Mouse (Mus musculus) brown adipose tissue, adult 24 weeks (tissue): ENCODE data around the gene Notch4. TPM values are rescaled to one million over a fixed set of nuclear protein-coding genes. Genes with fewer than 3 reads are reported as not detected.
A peak's percentile ranks its signal among the peaks of the same experiment; 100 is the strongest.

Source experiments
- H3K27ac ChIP-seq: fragments of 200-500 bp; replicated peaks from 2 replicates; pipeline ENCODE4 v1.5.1; 2012; ENCODE audit warnings: low read depth, mild to moderate bottlenecking, low read length
- H3K4me1 ChIP-seq: fragments of 200-500 bp; 2 replicates; pipeline ENCODE4 v1.6.1; 2012; ENCODE audit warnings: low read length, mixed read lengths; ENCODE audit not compliant: control insufficient read depth, insufficient read depth, insufficient read length
- H3K4me3 ChIP-seq: fragments of 200-500 bp; 2 replicates; pipeline ENCODE4 v1.5.1; 2012; ENCODE audit warnings: low read depth, mild to moderate bottlenecking, low read length, moderate library complexity; ENCODE audit not compliant: insufficient read depth
- polyA plus RNA-seq: library from polyadenylated mRNA; stranded (reverse); fragments of >200 nt; gene quantifications from 2 replicates; pipeline ENCODE4 v1.2.4, GENCODE M21; 2012; ENCODE audit not compliant: missing spikeins, insufficient read depth, insufficient read length

The Notch4 gene
- polyA plus RNA-seq, 1 experiment: 3.8 TPM

DNA sequence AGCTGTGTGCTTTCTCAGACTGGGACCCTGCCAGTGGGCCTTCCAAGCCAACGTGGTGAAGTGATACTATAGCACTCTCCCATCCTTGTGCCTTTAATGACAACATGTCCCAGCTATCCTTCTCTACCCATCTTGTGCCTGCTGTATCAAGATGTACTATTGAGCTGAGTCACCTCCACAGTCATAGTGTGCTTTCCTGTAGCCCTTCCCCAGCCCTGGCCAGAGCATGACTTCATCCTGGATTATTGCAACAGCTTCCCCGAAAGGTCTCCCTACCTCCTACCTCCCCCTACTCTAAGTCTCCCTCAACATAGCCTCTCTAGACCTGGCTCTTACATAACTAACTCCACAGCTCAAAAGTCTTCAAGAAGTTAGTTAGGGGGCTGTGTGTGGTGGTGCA, 71.6 kb downstream of the Notch4 start:
- no peak overlapping the region for H3K4me3 ChIP-seq
- H3K4me1 ChIP-seq: peaks cover 13% of the 10 kb centered on the region
- no peak overlapping the region for H3K27ac ChIP-seq

DNA sequence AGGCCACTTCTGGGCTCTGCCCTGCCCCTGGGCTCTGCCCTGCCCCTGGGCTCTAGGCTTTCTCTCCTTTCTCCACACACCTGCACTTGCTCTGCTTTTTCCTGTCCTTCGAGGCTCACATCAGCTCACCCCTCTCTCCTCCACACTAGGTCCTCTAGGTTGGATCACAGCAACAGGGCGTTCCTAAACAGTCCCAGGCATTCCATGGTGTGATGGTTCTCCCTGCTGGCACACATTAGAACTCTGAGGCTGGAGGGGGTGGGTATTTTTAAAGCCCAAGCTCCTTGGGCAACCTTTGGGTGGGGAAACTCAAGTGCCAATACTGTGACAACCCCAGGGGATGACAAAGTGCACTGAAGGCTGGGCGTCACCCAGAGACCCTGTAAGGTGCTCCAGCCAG, 73.4 kb downstream of the Notch4 start:
- H3K27ac ChIP-seq: 0 out of 2 replicates have a peak overlapping the region, but pooled peaks have one; percentile 40
- no peak overlapping the region for H3K4me3 ChIP-seq
- H3K4me1 ChIP-seq: peaks cover 12% of the 10 kb centered on the region

Other genes with a start within 250 kb of the Notch4 start
- not detected in 2 replicates for gene H2-Eb2, start 238.6 kb upstream of the Notch4 start, polyA plus RNA-seq
- 0.67 TPM in 1 of 2 replicates, not detected in the other for gene Btnl2, start 209.4 kb upstream of the Notch4 start, polyA plus RNA-seq
- not detected in 2 replicates for gene Btnl1, start 187.1 kb upstream of the Notch4 start, polyA plus RNA-seq
- not detected in 2 replicates for gene BC051142, start 165.4 kb upstream of the Notch4 start, polyA plus RNA-seq
- gene Btnl4, start 87.0 kb upstream of the Notch4 start, polyA plus RNA-seq: not detected in 2 replicates
- not detected in 2 replicates for gene Btnl6, start 46.9 kb upstream of the Notch4 start, polyA plus RNA-seq
- 3.3 and 7.5 TPM in 2 replicates for gene Gpsm3, start 25.5 kb downstream of the Notch4 start, polyA plus RNA-seq
- 19.9 and 35.5 TPM in 2 replicates for gene Pbx2, start 27.0 kb downstream of the Notch4 start, polyA plus RNA-seq
- not detected in 2 replicates for gene Ager, start 33.6 kb downstream of the Notch4 start, polyA plus RNA-seq
- gene Rnf5, start 39.4 kb downstream of the Notch4 start, polyA plus RNA-seq: 104 and 110 TPM in 2 replicates
- 89.0 and 120 TPM in 2 replicates for gene Agpat1, start 40.0 kb downstream of the Notch4 start, polyA plus RNA-seq
- 1.4 TPM in 1 of 2 replicates, not detected in the other for gene Egfl8, start 51.7 kb downstream of the Notch4 start, polyA plus RNA-seq
- 30.2 and 32.3 TPM in 2 replicates for gene Ppt2, start 64.2 kb downstream of the Notch4 start, polyA plus RNA-seq
- not detected in 2 replicates for gene Prrt1, start 65.3 kb downstream of the Notch4 start, polyA plus RNA-seq
- 11.1 and 26.4 TPM in 2 replicates for gene Fkbpl, start 80.5 kb downstream of the Notch4 start, polyA plus RNA-seq
- 16.2 and 17.1 TPM in 2 replicates for gene Atf6b, start 82.9 kb downstream of the Notch4 start, polyA plus RNA-seq
- gene Tnxb, start 106.3 kb downstream of the Notch4 start, polyA plus RNA-seq: 9.7 and 10.1 TPM in 2 replicates
- 17.7 and 28.0 TPM in 2 replicates for gene C4b, start 179.6 kb downstream of the Notch4 start, polyA plus RNA-seq
- gene Cyp21a1, start 240.3 kb downstream of the Notch4 start, polyA plus RNA-seq: not detected in 2 replicates